Mouse (Mus musculus): ENCODE results near the gene Park7.

DNA sequence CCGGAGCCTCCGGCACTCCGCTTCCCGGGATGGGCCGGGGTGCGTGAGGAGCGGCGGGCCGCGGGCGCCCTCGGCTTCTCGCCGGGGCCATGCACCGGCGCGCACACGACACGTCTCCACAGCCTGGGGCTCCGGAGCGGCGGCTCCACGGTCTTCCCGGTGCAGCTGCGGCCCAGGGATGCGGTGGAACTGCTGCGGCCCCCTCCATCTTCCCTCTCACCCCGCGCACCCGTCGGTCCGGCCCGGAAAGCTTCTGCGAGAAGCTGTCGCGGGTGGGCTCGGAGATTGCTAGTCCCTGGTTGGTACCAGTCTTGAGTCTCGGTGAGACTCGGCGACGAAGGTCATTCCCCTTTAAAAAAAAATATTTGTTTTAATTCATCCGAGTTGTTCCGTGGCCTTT is 58.9 kb downstream of the Park7 start:
- TF ChIP-seq CTCF (IDR thresholded peaks at IDR 0.05; ENCODE audit: low read depth), result no peak
- TF ChIP-seq EP300 (optimal IDR thresholded peaks at IDR 0.05), result no peak

All from stomach, postnatal 0 days (tissue).